Mouse (Mus musculus): Measurements from ENCODE around the gene Bricd5.
"Not testable (repeated sequence)": the region's sequence is repeated elsewhere in the genome, so short reads cannot be mapped to it uniquely, and the experiment has no call there.

The Bricd5 gene

GRCm38 (mm10) chr17:24473612-24474275 is at the start of gene Bricd5:
Gene Bricd5 (plus strand): TSS chr17:24473884.
- no peak for DNase-seq (ENCODE audit: low spot score)

GRCm38 (mm10) chr17:24424489-24424888 is 49.2 kb upstream of the Bricd5 start:
- no peak for DNase-seq (ENCODE audit: low spot score)

GRCm38 (mm10) chr17:24425326-24425725 is 48.4 kb upstream of the Bricd5 start:
- DNase-seq (ENCODE audit: low spot score) = not testable (repeated sequence)

GRCm38 (mm10) chr17:24425905-24426304 is 47.8 kb upstream of the Bricd5 start:
- DNase-seq (ENCODE audit: low spot score) = no peak

- DNase-seq (ENCODE audit: low spot score) = peak; percentile 99
Measured at GRCm38 (mm10) chr17:24426471-24427169, 47.1 kb upstream of the Bricd5 start, which contains the start of gene Eci1. Gene Eci1 (plus strand): TSS chr17:24426641.

- no peak for DNase-seq (ENCODE audit: low spot score)
Measured at GRCm38 (mm10) chr17:24427170-24427557, 46.5 kb upstream of the Bricd5 start.

GRCm38 (mm10) chr17:24429201-24429983 is 44.3 kb upstream of the Bricd5 start:
- no peak for DNase-seq (ENCODE audit: low spot score)

GRCm38 (mm10) chr17:24437016-24437415 is 36.7 kb upstream of the Bricd5 start:
- DNase-seq (ENCODE audit: low spot score) = no peak

GRCm38 (mm10) chr17:24440377-24440776 is 33.3 kb upstream of the Bricd5 start:
- DNase-seq (ENCODE audit: low spot score) = no peak

GRCm38 (mm10) chr17:24441148-24441547 is 32.5 kb upstream of the Bricd5 start:
- DNase-seq (ENCODE audit: low spot score) = no peak

- no peak for DNase-seq (ENCODE audit: low spot score)
Measured at GRCm38 (mm10) chr17:24442107-24442506, 31.6 kb upstream of the Bricd5 start.

- no peak for DNase-seq (ENCODE audit: low spot score)
Measured at GRCm38 (mm10) chr17:24442632-24443155, 31.0 kb upstream of the Bricd5 start, which contains the start of gene Dnase1l2. Gene Dnase1l2 (minus strand): TSS chr17:24443105.

- no peak for DNase-seq (ENCODE audit: low spot score)
Measured at GRCm38 (mm10) chr17:24443409-24443808, 30.3 kb upstream of the Bricd5 start.

GRCm38 (mm10) chr17:24446590-24446989 is 27.1 kb upstream of the Bricd5 start:
- no peak for DNase-seq (ENCODE audit: low spot score)

GRCm38 (mm10) chr17:24449507-24449906 is 24.2 kb upstream of the Bricd5 start:
- DNase-seq (ENCODE audit: low spot score) = no peak

- DNase-seq (ENCODE audit: low spot score) = no peak
Measured at GRCm38 (mm10) chr17:24451220-24451619, 22.5 kb upstream of the Bricd5 start.

GRCm38 (mm10) chr17:24453372-24453771 is 20.3 kb upstream of the Bricd5 start:
- DNase-seq (ENCODE audit: low spot score) = no peak

- DNase-seq (ENCODE audit: low spot score) = no peak
Measured at GRCm38 (mm10) chr17:24454218-24454755, 19.4 kb upstream of the Bricd5 start.

GRCm38 (mm10) chr17:24454756-24455522 is 18.7 kb upstream of the Bricd5 start:
- peak; percentile 99 for DNase-seq (ENCODE audit: low spot score)

- not testable (repeated sequence) for DNase-seq (ENCODE audit: low spot score)
Measured at GRCm38 (mm10) chr17:24455523-24456206, 18.0 kb upstream of the Bricd5 start.

GRCm38 (mm10) chr17:24461580-24461979 is 12.1 kb upstream of the Bricd5 start:
- DNase-seq (ENCODE audit: low spot score) = no peak
